Mouse (Mus musculus): ENCODE measurements at regions not wholly inside any gene's neighbourhood (a gene's known extent, or its start where the extent isn't known, plus 50 kb on each side); places are given as distances from the start of the nearest gene placed in this dataset.

DNA sequence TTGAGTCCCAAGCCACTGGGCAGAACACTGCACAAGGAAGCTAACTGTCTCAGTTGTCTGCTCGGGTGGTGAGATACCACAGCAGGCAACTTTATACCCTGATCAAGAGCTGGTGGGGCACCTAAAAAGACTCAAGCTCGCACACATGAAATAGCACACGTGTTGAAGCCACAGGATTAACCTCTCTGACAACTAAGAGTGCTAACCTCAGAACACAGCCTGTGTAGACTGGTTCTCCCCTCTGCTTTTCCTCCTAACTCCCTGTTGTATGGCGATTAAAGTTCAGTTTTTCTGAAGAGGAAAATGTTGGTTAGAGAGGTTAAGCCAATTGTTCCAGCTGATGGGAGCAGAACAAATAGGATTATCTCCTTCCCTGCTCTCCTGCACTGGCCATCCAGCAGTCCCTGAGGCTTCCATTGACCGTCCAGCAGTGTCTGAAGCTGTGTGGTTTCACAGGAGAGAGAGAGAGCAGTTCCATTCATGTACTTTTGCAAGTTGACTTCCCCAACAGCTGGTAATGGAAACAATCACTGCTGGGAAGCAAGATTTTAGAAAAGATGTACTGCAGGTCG is 239.6 kb upstream of the Kif2a start:
- TF ChIP-seq GATA1 (IDR thresholded peaks at IDR 0.05; ENCODE audit: low read length) (no peak), TAL1 (IDR thresholded peaks at IDR 0.05; ENCODE audit: low read length) (no peak)
